Mouse (Mus musculus) olfactory bulb, adult 2 months (tissue): Measurements from ENCODE around the gene Kcnn1.

Experiments
- CTCF ChIP-seq: fragments of 200-500 bp; IDR thresholded peaks from 2 replicates; pipeline ENCODE4 v1.5.1; 2012; ENCODE audit warnings: low read depth, mild to moderate bottlenecking, low read length, moderate library complexity; ENCODE audit not compliant: insufficient read depth
- POLR2A ChIP-seq: fragments of 200-500 bp; IDR thresholded peaks from 2 replicates; pipeline ENCODE4 v1.6.1; 2012; ENCODE audit warnings: mild to moderate bottlenecking, low read depth, low read length, moderate library complexity; ENCODE audit not compliant: insufficient read depth

DNA sequence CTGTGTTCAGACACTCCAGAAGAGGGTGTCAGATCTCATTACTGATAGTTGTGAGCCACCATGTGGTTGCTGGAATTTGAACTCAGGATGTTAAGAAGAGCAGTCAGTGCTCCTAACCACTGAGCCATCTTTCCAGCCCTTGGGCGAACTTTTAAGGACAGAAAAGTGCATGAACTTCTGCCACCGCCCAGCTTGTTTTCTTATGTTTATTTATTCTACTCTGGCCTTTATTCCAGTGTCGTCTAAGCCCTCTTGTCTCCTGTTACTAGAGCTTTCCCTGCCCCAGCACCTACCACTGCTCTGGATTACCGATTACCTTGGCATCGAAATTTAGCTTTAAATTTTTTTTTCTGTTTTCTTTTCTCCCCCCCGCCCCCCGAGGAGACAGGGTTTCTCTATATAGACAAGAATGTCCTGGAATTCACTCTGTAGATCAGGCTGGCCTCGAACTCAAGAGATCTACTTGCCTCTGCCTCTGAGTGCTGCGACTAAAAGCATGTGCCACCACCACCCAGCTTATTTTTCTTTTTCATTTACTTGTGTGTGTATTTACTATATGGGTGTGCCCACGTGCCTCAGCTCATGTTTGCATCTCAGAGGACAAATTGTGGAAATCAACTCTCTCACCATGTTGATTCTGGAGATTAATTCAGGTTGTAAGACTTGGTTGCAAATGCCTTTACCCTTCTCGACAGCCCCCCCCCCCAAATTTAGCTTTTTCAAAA, 60.1 kb downstream of the Kcnn1 start:
- TF ChIP-seq CTCF (no peak), POLR2A (no peak)
